Mouse (Mus musculus) cerebellum, adult 11-12 months (tissue): ENCODE results near the gene Gm20388.

Source experiments
- DNase-seq: peaks from one replicate; pipeline ENCODE4 v3.0.0; 2022

Gm20388 gene

DNA sequence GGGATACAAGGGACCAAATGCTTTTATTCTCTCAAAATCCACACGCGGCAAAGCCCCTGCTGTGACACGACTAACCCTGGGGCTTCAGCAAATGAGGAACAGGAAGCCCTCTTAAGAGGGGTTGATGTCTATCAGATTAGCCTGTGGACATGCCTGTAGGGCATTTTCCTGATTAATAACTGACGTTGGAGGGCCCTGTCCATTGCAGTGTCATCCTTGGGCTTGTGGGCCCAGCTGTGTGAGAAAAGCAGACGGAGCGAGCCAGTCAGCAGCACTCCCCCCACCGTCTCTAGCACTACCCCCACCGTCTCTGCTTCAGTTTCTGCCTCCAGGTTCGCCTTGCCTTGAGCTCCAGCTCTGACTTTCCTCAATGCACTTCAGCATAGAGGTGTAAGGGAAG is 2856.6 kb downstream of the Gm20388 start:
- DNase-seq, result no peak

DNA sequence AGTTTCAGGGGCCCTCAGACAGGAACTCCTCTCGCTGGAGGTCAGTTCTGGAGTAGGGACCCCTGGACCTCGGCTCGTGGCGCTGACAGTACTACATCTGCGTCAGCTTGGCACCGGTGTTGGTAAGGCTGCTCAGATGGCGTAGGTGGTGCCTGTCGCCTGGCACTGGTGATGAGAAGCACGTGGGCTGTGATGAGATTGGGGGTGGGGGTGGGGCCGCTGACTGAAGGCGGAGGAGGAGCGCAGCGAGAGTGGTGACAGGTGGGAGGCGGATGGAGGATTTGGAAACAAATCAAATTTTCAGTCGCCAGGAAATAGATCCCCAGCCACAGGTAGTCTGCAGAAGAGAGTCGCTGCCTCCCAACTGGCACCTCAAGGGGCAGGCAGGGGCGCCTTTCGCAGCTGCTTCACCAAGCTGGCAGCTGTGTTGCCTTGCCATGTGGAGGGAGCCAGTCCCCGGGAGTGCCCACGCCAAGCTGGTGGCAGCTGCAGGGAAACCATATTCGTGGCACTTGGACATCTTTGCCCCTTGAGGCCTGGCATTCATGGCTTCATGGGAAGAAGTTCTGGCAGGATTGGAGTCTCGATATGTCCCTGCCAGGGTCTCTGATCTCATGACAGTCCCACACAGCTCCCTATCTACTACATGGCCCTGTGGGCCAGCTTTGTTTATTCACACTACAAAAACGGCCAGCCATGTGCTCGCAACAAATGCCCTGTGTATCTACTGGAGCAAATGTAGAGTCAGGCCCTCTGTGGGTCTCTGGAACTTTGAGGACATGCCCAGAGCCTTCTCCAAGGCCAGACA is 2858.8 kb downstream of the Gm20388 start:
- peak; percentile 75 for DNase-seq

DNA sequence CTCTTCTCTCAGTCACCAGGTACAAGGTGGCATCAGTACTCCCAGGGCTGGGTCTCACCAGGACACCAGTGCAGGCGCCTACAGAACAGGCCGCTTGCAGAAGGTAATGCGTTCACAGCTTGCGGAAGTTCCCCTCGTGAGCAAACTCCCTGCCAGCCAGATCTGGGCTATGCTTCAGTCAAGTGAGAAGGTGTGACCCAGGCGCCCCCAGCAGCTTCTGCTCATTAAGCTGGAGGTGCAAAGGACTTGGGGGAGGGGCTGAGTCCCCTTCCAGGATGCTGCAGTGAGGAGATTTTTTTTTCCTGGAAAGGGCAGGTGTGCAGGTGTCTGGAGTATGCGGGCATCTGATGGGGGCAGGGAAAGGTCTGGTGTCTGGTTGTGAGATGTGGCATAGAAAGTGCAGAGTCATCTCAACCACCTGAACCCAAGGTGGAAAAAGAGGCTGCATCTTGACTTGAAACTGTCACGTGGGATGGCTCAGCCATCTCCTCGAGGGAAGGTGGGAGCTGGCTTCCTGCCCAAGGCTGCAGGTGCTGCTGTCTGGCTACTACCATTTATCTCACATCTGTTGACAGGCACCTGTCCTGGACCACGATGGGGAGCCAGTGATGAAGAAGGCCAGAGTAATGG is 2861.9 kb downstream of the Gm20388 start:
- no peak for DNase-seq

DNA sequence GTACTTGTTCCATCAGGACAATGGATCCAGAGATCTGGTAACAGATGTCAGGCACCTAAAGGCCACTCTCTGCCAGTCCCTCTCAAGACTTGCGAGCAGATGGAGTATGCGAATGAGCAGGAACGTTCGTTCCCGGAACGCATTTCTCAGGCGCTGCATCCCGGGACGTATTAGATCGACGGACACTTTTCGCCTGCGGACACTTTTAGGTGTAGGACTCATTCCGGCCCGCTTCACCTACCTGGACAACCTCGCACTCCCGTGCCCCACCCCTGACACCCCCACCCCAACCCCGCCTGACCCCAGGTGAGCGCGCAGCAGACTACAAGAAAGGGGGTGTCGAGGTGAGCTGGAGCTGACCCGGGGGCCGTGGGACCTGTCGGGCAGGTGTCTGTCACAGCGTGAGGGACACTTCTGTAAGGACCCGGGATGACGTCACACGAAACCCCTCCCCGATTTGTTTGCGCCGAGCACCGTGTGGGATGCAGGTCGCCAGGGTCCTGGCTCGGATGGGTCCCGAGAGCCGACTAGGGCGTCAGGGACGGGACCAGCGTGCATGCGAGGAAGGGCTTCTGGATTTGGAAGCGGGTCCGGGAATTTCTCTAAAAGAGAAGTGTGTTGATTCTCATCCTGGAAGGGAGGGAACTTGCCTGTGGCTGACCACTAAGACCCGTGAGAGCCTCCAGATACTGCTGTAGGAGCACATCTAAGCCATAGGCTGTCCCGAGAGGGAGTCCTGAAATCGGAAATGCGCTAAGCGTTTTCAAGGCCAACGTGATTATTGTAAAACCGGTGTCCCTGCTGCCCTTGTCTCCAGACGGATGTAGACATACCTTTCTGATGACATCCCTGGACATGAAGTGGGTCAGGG is 2864.9 kb downstream of the Gm20388 start, which contains the start of gene Acsf3:
Gene Acsf3 (plus strand): TSS at position 202 of the 871 bp plus-strand sequence.
- DNase-seq, result peak; percentile 70

DNA sequence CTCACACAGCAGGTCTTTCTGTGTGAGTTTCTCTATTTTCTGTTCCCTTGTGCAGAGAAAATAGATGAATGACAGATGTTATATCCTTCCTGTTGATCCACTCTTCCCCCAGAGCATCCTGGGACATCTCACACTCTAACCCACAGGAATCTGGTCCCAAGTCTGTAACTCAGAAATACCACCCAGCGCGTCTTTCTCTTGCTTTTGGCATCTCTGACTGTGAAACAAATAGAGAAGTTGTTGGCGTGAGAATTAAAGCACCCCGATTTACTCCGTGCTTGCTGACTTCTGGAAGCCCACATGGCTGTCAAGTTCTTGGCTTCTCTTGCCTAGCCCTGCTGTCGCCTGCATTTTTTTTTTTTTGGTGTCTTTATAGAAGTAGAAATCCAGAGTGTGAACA is 2867.1 kb downstream of the Gm20388 start:
- DNase-seq, result no peak

DNA sequence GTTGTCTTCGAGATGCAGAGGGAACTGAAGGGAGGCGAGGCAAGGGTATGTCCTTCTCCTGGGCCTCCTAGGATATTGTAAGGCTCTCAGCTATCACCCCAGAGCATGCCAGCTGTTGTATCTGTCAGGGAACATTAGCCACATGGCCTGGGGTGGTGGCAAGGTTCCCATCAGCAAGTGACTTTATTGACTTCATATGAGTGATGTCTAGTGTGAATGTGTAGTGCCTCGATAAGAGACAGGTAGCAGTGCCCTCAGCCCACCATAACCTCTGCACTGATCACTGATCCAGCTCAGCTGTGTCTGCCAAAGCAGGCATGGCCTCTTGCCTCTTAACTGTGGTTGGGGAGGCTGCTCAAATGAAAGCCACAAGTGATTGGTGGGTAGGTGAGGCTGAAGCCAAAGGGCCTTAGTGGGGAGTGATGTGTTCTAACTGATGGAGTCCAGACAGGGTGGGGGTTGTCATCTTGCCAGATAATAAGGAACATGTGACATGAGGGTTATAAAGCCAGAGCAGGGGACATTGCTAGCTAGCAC is 2868.1 kb downstream of the Gm20388 start:
- no peak for DNase-seq

DNA sequence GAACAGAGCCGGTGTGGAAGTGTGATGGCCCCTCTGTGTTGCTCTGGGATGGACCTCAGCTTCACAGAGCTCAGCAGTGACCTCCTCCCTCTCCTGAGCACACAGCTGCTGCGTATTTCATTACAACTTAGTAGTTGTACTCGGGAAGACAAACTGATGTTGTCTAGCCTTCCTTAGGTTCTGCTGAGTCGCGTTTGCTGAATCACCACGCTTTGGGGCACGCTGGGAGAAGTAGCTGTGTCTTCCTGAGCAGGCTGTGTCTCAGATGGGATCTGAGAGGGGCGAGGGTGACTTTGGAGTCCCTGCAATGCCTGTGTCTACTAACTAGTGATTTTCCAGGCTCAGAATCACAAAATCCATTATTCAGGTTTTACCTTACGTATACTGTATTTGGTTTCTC is 2868.6 kb downstream of the Gm20388 start:
- DNase-seq, result no peak

DNA sequence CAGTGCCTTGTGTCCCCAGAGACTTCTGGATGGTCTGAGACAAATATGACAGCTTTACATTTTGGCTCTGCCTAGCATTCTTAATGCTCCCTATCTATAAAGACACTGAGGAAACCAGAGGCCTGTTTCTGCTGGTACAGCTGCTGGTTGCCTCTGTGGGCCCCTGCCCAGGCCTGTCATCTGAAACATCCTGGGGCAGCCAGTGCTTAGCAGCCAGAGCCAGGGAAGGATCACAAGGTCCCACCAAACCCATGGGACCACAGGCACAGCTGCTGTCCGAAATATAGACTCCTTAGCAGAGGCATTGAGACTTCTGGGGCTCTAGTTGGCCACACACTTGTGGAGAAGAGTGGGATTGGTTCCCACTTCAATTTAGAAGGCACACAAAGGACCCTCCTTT is 2874.1 kb downstream of the Gm20388 start:
- no peak for DNase-seq

DNA sequence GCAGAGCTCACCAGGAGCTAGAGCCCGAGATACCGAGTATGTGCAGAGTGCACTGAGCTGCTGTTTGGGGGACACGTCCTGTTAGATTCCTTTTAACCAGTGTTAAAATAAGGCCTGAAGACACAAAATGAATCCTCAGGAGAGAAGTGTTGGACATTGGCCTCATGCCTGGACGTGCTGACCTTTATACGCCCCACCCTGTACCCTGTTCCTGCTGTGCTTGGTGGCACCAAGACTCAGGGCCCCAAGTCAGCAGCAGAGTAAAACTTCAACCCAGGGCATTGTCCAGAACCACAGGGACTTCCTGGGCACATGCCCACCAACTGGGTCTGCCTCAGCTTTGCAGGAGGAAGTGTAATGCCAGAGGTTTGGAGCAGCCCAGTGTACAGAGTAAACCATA is 2879.2 kb downstream of the Gm20388 start:
- DNase-seq, result no peak

DNA sequence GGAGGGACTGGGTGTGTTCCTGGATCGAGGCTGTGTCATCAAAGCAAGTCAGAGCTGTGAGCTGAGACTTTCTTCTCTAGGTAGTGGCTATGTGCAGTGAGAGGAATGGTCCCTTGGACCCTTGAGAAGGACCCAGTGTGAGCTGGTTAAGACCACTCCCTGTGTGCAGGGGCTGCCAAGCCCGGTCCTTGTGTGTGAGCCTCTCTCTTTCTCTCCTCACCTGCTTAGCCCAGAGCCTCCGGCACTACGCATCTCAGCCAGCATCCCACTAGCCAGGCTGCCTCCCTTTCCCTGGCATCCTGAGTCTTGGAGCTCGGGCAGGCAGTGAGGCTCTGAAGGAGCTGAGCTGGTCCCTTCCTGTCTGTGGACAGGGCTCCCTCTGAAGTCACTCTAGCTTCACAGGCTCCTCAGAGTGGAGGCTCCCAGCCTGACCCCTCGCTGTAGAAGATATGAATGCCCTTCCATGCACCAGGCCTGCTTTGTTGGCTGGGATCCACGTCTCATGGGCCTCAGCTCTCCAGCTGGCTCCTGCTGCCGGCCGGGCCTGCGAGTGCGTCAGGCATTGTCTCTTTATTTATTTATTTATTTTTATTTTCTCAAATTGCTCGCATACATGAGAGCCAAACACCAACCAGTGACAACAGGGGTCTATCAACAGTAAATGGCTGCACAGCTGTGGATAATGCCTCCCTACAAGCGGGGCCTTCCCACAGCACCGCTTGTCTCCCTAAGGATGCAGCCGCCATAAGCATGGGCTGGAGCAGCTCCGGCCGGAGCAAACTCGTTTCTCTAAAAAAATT is 2882.9 kb downstream of the Gm20388 start:
- peak; percentile 72 for DNase-seq

DNA sequence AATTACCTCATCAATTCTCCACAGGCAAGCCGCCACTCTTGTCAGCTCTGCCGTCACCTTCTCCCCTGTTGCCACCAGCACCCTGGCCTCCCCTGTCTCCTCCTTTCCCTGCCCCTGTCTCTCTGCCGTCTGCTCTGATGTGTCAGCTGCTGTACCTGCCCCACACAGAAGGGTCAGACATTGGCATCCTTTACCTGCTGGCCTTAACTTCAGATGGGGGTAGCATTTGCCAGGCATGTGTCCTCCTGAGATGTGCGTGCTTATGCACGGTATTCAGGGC is 2883.5 kb downstream of the Gm20388 start:
- no peak for DNase-seq

DNA sequence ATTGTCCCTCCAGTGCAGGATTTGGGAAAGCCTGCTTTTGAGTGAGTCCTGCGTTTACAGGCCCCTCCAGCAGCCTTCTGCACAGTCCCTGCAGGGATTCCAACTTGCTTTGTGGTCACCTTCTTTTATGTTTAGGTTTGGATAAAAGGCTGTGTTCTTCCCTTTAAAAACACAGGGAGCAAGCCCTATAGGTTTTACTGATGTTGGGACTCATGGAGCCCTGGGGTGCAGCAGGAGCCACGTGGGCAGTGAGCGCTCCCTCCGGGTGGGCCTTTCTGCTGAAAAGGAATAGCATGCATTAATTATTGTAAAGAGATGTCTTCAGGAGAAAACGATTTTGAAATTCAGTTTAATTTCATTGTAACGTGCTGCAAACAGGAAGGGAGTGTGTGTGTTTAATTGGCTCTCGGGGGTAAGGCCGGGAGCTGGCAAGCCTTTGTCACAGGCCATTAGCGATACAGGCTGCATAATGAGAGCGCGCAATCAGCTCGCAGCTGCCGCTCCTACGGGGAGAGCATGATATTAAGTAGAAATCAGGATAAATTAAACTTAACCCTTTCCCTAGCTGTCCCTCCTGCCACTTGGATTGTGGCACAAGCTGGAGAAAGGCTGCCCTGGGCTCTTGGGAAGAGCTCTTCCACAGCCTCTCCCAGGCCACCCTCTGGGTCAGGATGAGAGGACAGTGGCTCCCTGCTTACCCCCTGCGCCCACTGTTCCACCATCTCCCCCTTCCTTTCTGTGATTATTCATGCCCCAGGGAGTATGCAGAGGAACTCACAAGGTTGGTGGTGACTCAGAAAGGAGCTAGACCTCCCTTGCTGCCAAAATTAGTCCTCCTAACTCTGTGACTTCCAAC is 2893.5 kb downstream of the Gm20388 start:
- DNase-seq, result no peak

DNA sequence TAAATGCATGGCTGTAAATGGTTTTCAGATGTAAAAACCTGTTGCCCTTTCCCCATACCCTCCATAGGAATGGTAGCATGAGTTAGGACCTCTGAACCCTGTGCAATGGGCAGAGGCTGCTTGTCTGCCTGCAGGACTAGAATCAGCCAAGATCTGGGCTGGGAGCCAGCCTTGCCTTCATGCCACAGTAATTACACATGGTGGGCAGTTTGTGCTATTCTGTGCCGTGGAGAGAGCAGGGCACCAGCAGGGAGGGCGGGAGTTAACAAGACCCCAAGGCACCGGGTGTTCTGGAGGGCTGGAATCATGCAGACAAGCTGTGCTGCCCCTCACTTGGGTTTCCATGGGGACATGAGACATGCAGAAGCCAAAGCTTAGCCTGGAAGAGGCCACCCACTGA is 2894.7 kb downstream of the Gm20388 start:
- peak; percentile 68 for DNase-seq

DNA sequence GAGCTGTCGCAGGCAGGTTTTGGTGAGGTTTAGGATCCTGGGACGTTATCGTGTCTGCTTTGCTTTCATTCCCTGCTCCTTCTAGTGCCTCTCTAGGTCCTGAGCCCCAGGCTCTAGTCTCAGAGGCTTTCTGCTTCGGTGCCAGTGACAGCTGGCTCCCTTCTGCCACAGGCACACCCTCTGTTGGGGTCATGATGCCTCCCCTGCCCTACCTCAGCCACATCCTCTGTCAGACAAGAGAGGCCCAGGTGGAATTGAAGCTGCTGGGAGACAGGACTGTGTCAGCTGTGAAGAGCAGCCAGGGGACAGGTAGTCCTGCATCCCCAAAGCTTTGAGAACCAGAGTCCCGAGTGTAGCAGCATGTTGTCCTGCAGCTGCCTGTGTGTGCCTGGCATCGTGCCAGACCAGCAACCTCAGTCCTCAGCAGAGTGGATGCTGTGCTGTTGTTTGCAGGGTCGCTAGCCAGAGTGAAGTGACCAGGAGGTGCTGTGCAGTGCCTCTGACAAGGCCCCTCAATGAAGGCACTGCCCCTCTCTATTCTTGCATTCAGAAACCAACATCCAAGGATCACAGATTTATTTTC is 2896.4 kb downstream of the Gm20388 start:
- DNase-seq, result no peak

DNA sequence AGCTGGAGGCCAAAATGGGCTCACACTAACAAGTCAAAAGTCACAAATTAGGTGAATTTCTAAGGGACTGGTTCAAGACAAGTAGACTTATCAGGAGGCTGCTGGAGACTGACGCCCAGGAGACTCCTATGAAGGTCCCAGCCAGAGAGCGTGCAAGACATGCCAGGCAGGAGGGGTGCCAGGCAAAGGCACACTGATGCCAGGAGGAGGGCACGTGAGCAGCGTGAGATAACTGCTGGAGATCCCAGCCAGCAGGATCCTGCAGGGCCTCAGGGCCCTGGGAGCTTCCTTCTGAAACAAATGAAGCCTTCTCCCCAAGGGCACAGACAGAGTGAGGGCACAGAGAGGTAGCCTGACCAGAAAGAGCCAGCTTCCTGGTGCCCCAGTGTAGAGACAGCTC is 2897.3 kb downstream of the Gm20388 start:
- no peak for DNase-seq

DNA sequence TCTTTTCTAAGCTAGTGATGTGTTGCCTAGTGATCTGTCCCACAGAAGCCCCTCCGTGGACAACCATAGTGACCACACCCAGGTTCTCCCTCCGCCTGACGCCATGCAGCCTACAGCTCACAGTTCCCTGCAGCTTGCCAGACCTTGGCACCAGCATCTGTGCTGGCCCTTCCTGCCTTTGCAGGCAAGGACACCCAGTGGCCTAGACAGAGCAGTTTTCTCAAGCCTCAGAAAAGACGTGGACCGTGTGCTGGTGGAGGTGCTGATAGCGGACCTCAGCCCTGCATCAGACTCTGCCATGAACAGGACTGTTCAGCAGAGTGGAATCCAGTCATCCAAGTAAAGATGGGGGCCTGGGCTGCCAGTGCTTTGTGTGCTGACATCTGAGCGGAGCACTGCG is 2899.7 kb downstream of the Gm20388 start:
- DNase-seq, result no peak

DNA sequence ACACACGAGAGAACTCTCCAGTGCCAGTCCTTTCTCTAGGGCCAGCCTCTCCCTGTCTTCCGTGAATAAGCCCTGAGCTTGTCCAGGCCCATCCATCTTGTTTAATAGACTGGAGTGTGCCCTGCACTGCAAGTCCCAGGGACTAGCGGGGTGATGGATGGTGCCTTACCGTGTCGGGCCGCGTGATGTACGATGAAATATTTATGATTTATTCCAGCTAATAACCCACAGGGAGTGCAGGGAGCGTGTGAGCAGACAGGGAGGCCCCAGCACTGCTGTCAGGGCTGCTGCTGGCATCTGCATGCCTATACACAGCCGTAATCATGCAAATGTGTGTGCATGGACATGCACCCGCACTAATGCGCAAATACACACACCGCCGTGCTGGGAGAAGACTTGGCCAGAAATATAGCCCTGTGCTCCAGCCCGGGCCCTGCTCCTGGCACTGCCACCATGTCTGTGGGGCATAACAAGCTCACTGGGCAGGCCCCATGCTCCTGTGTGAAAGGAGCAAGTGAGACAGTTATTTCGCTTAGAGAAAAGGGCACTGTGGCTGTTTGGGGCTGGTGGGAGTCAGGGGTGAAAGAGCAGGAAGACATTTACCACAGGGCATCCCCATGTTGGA is 2901.3 kb downstream of the Gm20388 start:
- DNase-seq, result no peak

DNA sequence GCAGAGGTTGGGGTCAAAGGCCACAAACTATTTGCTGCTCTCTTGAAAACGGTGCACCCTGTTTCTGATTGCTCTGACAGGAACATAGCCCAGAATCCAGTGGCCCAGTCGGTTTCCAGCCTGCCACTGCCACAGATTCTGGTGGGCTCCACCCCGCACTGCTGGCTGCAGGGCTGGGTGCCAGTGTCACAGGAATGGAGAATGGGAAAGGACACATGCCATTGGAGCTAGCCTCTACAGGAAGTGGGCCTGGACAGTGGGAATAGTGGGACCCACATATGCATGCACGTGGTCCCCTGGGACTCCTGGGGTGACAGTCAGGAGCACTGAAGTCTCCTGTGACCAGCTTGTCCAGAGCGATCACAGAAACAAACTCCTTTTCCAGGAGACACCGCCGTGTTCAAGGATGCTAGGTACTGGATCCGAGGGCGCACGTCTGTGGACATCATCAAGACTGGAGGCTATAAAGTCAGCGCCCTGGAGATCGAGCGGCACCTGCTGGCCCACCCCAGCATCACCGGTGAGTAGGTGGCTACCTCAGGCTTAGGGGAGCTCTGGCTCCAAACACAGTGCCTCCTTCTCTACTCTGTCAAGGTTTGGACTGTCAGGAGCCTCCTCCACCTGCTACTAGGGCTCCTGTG is 2902.1 kb downstream of the Gm20388 start:
- DNase-seq, result no peak

DNA sequence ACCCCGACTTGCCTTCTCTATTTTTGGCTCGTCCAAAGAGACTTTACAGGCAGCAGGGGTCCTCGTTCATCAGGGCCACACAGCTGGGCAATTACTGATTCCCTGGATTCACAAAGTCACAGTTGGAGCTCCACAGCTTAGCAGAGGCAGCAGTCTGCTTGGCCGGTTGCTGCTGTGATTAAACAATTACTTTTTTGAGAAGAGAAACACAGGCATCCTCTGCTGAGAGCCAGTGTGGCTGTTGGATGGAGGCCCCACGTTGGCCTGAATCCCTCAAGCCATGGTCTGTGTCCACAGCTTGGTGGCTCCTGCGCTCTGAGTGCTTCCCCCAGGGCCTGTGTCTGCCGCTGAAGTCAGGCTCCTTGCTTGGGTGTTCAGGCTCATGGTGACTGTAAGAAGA is 2904.0 kb downstream of the Gm20388 start:
- DNase-seq, result no peak

DNA sequence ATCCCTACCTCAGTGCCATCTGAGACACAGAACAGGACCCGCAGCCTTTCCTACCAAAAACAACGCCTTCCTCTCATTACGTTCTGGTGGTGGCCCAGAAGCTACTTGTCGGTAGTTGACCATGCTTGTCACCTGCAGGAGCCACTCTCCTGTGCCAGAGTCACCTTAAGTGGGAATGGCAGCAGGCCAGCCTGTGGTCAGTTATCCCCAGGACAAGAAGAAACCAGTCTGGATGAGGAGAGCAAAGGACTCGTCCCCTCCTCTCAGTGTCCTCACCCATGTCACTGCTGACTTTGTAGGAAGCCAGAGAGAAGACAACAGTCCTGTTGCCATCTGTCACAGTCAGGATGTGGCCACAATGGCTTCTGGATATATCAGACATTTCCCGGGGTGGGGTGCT is 2906.3 kb downstream of the Gm20388 start:
- DNase-seq, result peak; percentile 64
